Mouse (Mus musculus) liver, adult 2 months (tissue): Measurements from ENCODE around the gene Cdkn2c. TPM values are rescaled to one million over a fixed set of nuclear protein-coding genes. Genes with fewer than 3 reads are reported as not detected.

Experiments
- DNase-seq: peaks from one replicate; pipeline ENCODE4 v3.0.0-alpha.2; 2011; ENCODE audit warnings: low read depth, low spot score; ENCODE audit errors: extremely low read depth
- H3K27ac ChIP-seq: fragments of 200-500 bp; replicated peaks from 2 replicates; pipeline ENCODE4 v1.5.1; 2012; ENCODE audit warnings: low read depth, mild to moderate bottlenecking, control low read depth, inconsistent platforms, low read length; ENCODE audit not compliant: insufficient read depth
- H3K27me3 ChIP-seq: fragments of 200-500 bp; 2 replicates; pipeline ENCODE4 v1.6.1; 2012; ENCODE audit warnings: mild to moderate bottlenecking, moderate library complexity, low read length, inconsistent platforms; ENCODE audit not compliant: control insufficient read depth, insufficient read depth
- H3K36me3 ChIP-seq: fragments of 200-500 bp; 2 replicates; pipeline ENCODE4 v1.6.1; 2012; ENCODE audit warnings: low read length, inconsistent platforms; ENCODE audit not compliant: control insufficient read depth, insufficient read depth
- H3K4me1 ChIP-seq: fragments of 200-500 bp; 2 replicates; pipeline ENCODE4 v1.6.1; 2011; ENCODE audit warnings: low read length; ENCODE audit not compliant: control insufficient read depth, insufficient read depth
- H3K4me3 ChIP-seq: fragments of 200-500 bp; 2 replicates; pipeline ENCODE4 v1.5.1; 2011; ENCODE audit warnings: low read depth, mild to moderate bottlenecking, control low read depth, low read length, moderate library complexity; ENCODE audit not compliant: insufficient read depth
- H3K79me2 ChIP-seq: fragments of 200-500 bp; 2 replicates; pipeline ENCODE4 v1.6.1; 2012; ENCODE audit warnings: inconsistent platforms, mild to moderate bottlenecking, low read length, moderate library complexity; ENCODE audit not compliant: control insufficient read depth, insufficient read depth
- H3K9ac ChIP-seq: fragments of 200-500 bp; 2 replicates; pipeline ENCODE4 v1.6.1; 2012; ENCODE audit warnings: low read depth, mild to moderate bottlenecking, control low read depth, inconsistent platforms, low read length
- CTCF ChIP-seq: fragments of 200-500 bp; IDR thresholded peaks from 2 replicates; pipeline ENCODE4 v1.5.1; 2011; ENCODE audit warnings: low read depth, low read length, control low read depth
- POLR2A ChIP-seq: fragments of 200-500 bp; IDR thresholded peaks from 2 replicates; pipeline ENCODE4 v1.6.1; 2011; ENCODE audit warnings: low read length, control low read depth; ENCODE audit not compliant: insufficient read depth; ENCODE audit errors: extremely low read depth
- WGBS: fragments of 180-500 bp; shearing (Covaris S2); methylation state at CpG from one replicate; pipeline ENCODE4 v1.1.7; 2018; 5-methylcytosine and 5-hydroxymethylcytosine counted together
- polyA plus RNA-seq: library from polyadenylated mRNA; depleted of rRNA; stranded (reverse); fragments of >200 nt; gene quantifications from 2 replicates; pipeline ENCODE4 v1.2.3, GENCODE M21; 2012
- total RNA-seq: library from RNA; depleted of rRNA; stranded (reverse); fragments of >200 nt; gene quantifications from 2 replicates; pipeline ENCODE4 v1.2.3, GENCODE M21; 2014

Cdkn2c gene
- total and polyA plus RNA-seq, 2 experiments, result 2.8 to 12.5 TPM

DNA sequence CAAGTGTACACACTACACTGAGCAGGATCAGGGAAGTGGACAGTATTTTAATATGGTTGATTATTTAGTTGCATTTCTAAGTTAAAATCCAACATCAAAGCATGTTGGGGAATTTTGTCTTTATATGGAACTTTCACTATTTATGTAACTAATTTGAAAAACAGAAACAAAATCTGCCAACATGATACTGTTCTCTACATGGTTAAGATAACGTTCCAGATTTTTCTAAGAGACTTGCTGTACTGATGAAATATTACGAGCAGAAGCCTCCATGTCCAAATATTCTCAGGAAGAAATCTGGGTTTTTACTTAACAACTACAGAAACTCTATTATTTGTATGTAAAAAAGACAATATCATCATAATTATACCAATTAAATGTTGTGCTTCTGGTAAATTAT, 11.3 kb downstream of the Cdkn2c start:
- no peak overlapping the region for H3K27ac ChIP-seq
- H3K36me3 ChIP-seq, result no peaks in the 10 kb centered on the region; the same call in 1 of the 2 replicates
- peak overlapping the region; percentile 28; the same call in 1 of the 2 replicates for H3K4me3 ChIP-seq
- DNase-seq, result peak; percentile 19
- no peaks in the 10 kb centered on the region for H3K79me2 ChIP-seq
- WGBS, result 66% methylated on average over 2 of the region's 2 CpGs
- peaks cover 4% of the 10 kb centered on the region for H3K4me1 ChIP-seq
- H3K9ac ChIP-seq, result no peak overlapping the region
- no peak for TF ChIP-seq POLR2A
- no peak for TF ChIP-seq CTCF
- no peaks in the 10 kb centered on the region for H3K27me3 ChIP-seq

- Histone ChIP-seq H3K27me3 (no peaks in the 10 kb centered on the region), H3K4me1 (peaks cover 4% of the 10 kb centered on the region), H3K9ac (no peak overlapping the region), H3K36me3 (no peaks in the 10 kb centered on the region; the same call in 1 of the 2 replicates), H3K79me2 (no peaks in the 10 kb centered on the region), H3K27ac (no peak overlapping the region), H3K4me3 (no peak overlapping the region)
- TF ChIP-seq CTCF, result no peak
- no peak for TF ChIP-seq POLR2A
- 97% methylated on average over 2 of the region's 2 CpGs for WGBS
- DNase-seq, result no peak
Measured at GRCm38 (mm10) chr4:109654701-109655100, 12.3 kb downstream of the Cdkn2c start.

DNA sequence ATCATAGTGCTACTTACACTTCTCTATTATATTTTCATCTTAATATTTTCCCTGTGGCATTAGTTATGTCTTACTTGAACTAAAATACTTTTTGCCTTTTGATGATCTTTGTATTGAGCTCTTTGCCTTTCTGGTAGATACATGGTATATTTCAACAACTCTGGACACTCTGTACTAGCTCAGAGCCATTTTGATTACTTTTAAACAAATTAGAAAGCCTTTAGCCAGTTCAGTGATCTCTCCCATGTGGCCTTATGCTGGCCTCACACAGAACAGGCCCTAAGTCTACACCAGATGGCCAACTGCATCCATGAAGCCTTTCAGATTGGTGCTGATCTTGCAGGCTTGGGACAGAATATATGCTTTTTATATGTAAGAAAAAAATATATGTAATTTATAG, 13.7 kb downstream of the Cdkn2c start:
- TF ChIP-seq CTCF (no peak), POLR2A (no peak)
- Histone ChIP-seq H3K27me3 (no peaks in the 10 kb centered on the region), H3K4me1 (peaks cover 4% of the 10 kb centered on the region), H3K27ac (no peak overlapping the region), H3K4me3 (no peak overlapping the region), H3K9ac (no peak overlapping the region), H3K36me3 (peaks cover 2% of the 10 kb centered on the region; the same call in 1 of the 2 replicates), H3K79me2 (no peaks in the 10 kb centered on the region)
- DNase-seq, result no peak

DNA sequence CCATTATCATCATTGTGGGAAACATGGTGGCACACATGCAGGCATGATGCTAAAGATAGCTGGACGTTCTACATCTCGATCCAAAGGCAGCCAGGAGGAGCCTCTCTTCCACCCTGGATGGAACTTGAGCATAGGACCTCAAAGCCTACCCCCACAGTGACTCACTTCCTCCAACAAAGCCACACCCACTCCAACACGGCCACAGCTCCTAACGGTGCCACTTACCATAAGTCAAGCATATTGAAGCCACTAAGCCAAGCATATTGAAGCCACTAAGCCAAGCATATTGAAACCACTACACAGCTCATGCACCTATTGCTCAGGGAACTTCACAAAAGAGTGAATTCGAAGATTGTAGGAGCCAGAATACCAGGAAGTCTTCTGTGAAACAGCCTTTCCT, 17.7 kb downstream of the Cdkn2c start:
- Histone ChIP-seq H3K36me3 (peaks cover 2% of the 10 kb centered on the region), H3K79me2 (no peaks in the 10 kb centered on the region), H3K27ac (no peak overlapping the region), H3K27me3 (no peaks in the 10 kb centered on the region), H3K9ac (no peak overlapping the region), H3K4me3 (no peak overlapping the region), H3K4me1 (no peaks in the 10 kb centered on the region)
- WGBS, result 89% methylated on average over 5 of the region's 5 CpGs
- DNase-seq, result no peak
- TF ChIP-seq POLR2A (no peak), CTCF (no peak)

DNA sequence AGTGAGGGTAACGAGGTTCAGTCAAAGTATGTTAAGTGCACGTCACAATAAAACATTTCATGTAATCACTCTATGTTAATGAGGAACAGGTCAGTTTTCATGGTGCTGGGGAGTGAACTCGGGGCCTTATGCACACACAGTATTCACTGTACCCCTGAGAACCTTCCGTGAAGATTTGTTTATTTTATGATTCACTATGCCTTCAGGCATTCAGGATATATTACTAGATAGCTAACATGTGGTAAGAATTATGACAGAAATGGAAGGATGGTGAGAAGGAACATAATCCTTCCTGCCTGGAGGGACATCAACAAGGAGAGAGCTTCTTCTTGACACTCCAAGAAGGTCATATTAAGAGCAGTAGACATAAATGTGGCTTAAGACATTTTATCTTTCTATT, 19.7 kb downstream of the Cdkn2c start:
- WGBS, result 88% methylated on average over 4 of the region's 4 CpGs
- DNase-seq, result no peak
- H3K4me3 ChIP-seq, result no peak overlapping the region
- H3K79me2 ChIP-seq, result no peaks in the 10 kb centered on the region
- TF ChIP-seq CTCF, result no peak
- no peak for TF ChIP-seq POLR2A
- no peak overlapping the region for H3K9ac ChIP-seq
- H3K36me3 ChIP-seq, result peaks cover 2% of the 10 kb centered on the region
- H3K27me3 ChIP-seq, result no peaks in the 10 kb centered on the region
- H3K27ac ChIP-seq, result no peak overlapping the region
- H3K4me1 ChIP-seq, result peaks cover 2% of the 10 kb centered on the region; the same call in 1 of the 2 replicates

- H3K36me3 ChIP-seq, result no peaks in the 10 kb centered on the region
- peaks cover 15% of the 10 kb centered on the region for H3K4me1 ChIP-seq
- H3K79me2 ChIP-seq, result no peaks in the 10 kb centered on the region
- 84% methylated on average over 3 of the region's 3 CpGs for WGBS
- no peak overlapping the region for H3K4me3 ChIP-seq
- 0 out of 2 replicates have a peak overlapping the region, but pooled peaks have one; percentile 8 for H3K27ac ChIP-seq
- no peaks in the 10 kb centered on the region for H3K27me3 ChIP-seq
- peak; percentile 26 for DNase-seq
- TF ChIP-seq POLR2A (no peak), CTCF (no peak)
- H3K9ac ChIP-seq, result no peak overlapping the region
Measured at GRCm38 (mm10) chr4:109641451-109641850, 25.5 kb downstream of the Cdkn2c start.
